Mouse (Mus musculus): ENCODE data around the gene Ank3. TPM values are rescaled to one million over a fixed set of nuclear protein-coding genes. Genes with fewer than 3 reads are reported as not detected.

The Ank3 gene
- polyA plus RNA-seq, 1 experiment from 2014 or later: 24.7 TPM

GRCm38 (mm10) chr10:69595487-69595886, 196.9 kb downstream of the Ank3 start:
- 88% methylated on average over 5 of the region's 5 CpGs for WGBS
- DNase-seq (ENCODE audit: low spot score) (no peak), ATAC-seq (replicated peaks; ENCODE audit: low FRiP score, low TSS enrichment, low read depth) (no peak)
- Histone ChIP-seq H3K27ac (ENCODE audit: low read depth) (no peak overlapping the region), H3K4me1 (replicated peaks; ENCODE audit: control insufficient read depth, insufficient read depth, low read length) (peaks cover 8% of the 10 kb centered on the region), H3K9me3 (ENCODE audit: control insufficient read depth, low read length) (no peaks in the 10 kb centered on the region), H3K4me2 (ENCODE audit: low read length) (no peak overlapping the region), H3K4me3 (ENCODE audit: low read depth, low read length) (no peak overlapping the region), H3K27me3 (replicated peaks; ENCODE audit: control insufficient read depth, insufficient read depth, low read length) (no peaks in the 10 kb centered on the region), H3K36me3 (ENCODE audit: control insufficient read depth, insufficient read depth, low read length) (no peaks in the 10 kb centered on the region), H3K9ac (ENCODE audit: low read length) (no peak overlapping the region)

DNA sequence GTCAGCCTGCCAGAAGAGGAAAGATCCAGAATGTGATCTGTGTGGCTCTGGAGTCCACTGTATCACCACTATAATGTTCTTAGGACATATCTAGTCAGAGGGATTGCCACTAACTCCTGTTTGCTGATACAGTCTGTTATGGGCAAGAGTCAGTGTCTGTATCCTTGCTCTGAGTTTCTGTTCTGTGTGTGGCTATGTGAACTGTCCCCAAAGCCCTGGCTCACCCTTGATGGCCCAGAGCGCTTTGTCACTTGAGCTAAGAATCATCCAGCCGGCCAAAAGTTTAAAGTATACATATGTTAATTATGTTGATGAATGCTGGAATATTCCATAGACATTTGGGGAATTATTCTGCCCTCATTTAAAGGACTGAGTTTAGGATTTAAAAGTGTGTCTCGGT, 202.9 kb downstream of the Ank3 start:
- Histone ChIP-seq H3K9ac (ENCODE audit: low read length) (no peak overlapping the region), H3K4me1 (replicated peaks; ENCODE audit: control insufficient read depth, insufficient read depth, low read length) (0 out of 2 replicates have a peak, but pooled peaks cover 2% of the 10 kb centered on the region), H3K4me3 (ENCODE audit: low read depth, low read length) (no peak overlapping the region), H3K27ac (ENCODE audit: low read depth) (no peak overlapping the region), H3K9me3 (ENCODE audit: control insufficient read depth, low read length) (no peaks in the 10 kb centered on the region), H3K27me3 (replicated peaks; ENCODE audit: control insufficient read depth, insufficient read depth, low read length) (no peaks in the 10 kb centered on the region), H3K36me3 (ENCODE audit: control insufficient read depth, insufficient read depth, low read length) (no peaks in the 10 kb centered on the region), H3K4me2 (ENCODE audit: low read length) (no peak overlapping the region)
- DNase-seq (ENCODE audit: low spot score) (no peak), ATAC-seq (replicated peaks; ENCODE audit: low FRiP score, low TSS enrichment, low read depth) (no peak)
- WGBS: 89% methylated on average over 3 of the region's 3 CpGs

DNA sequence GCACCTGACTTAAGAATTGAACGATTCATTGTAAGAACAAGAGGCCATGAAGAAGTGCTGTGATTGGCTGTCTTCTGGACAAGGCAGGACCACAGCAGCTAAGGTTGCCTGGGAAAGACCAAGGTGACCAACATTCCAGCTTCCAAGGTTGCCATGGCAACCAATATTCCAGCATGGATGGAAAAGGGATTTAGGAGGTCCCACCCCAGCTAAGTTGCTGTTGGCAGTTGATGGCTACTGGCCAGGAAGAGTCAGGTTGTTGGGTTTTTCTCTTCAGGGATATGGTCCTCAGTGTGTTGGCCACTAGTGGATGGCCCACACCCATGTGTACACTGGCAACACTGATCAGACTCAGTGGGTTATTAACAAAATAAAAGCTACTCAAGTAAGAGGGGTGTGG, 204.1 kb downstream of the Ank3 start:
- no peaks in the 10 kb centered on the region for H3K36me3 ChIP-seq (ENCODE audit: control insufficient read depth, insufficient read depth, low read length)
- no peak overlapping the region for H3K4me3 ChIP-seq (ENCODE audit: low read depth, low read length)
- no peak overlapping the region for H3K4me2 ChIP-seq (ENCODE audit: low read length)
- WGBS: 86% methylated on average over 1 of the region's 1 CpGs
- H3K27ac ChIP-seq (ENCODE audit: low read depth): no peak overlapping the region
- 0 out of 2 replicates have a peak, but pooled peaks cover 2% of the 10 kb centered on the region for H3K4me1 ChIP-seq (replicated peaks; ENCODE audit: control insufficient read depth, insufficient read depth, low read length)
- no peaks in the 10 kb centered on the region for H3K27me3 ChIP-seq (replicated peaks; ENCODE audit: control insufficient read depth, insufficient read depth, low read length)
- no peak for ATAC-seq (replicated peaks; ENCODE audit: low FRiP score, low TSS enrichment, low read depth)
- no peaks in the 10 kb centered on the region for H3K9me3 ChIP-seq (ENCODE audit: control insufficient read depth, low read length)
- DNase-seq (ENCODE audit: low spot score): no peak
- H3K9ac ChIP-seq (ENCODE audit: low read length): no peak overlapping the region

DNA sequence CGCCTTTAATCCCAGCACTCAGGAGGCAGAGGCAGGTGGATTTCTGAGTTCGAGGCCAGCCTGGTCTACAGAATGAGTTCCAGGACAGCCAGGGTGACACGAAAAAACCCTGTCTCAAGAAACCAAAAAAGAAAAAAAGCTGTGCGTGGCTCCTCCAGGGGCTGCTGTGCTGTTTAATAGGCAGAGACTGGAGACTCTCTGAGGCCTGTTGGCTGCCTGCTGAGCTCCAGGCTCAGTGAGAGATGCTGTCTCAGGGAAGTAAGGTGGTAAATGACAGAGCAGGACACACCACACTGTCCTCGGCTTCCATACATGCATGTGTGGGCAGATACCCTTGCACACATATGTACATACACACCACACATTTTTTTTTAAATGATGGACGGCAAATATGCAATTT, 206.0 kb downstream of the Ank3 start:
- H3K4me2 ChIP-seq (ENCODE audit: low read length): no peak overlapping the region
- no peaks in the 10 kb centered on the region for H3K9me3 ChIP-seq (ENCODE audit: control insufficient read depth, low read length)
- ATAC-seq (replicated peaks; ENCODE audit: low FRiP score, low TSS enrichment, low read depth) (no peak), DNase-seq (ENCODE audit: low spot score) (no peak)
- no peak overlapping the region for H3K4me3 ChIP-seq (ENCODE audit: low read depth, low read length)
- 0 out of 2 replicates have a peak, but pooled peaks cover 2% of the 10 kb centered on the region for H3K4me1 ChIP-seq (replicated peaks; ENCODE audit: control insufficient read depth, insufficient read depth, low read length)
- H3K27me3 ChIP-seq (replicated peaks; ENCODE audit: control insufficient read depth, insufficient read depth, low read length): no peaks in the 10 kb centered on the region
- WGBS: 85% methylated on average over 6 of the region's 6 CpGs
- H3K27ac ChIP-seq (ENCODE audit: low read depth): no peak overlapping the region
- no peaks in the 10 kb centered on the region for H3K36me3 ChIP-seq (ENCODE audit: control insufficient read depth, insufficient read depth, low read length)
- H3K9ac ChIP-seq (ENCODE audit: low read length): no peak overlapping the region

DNA sequence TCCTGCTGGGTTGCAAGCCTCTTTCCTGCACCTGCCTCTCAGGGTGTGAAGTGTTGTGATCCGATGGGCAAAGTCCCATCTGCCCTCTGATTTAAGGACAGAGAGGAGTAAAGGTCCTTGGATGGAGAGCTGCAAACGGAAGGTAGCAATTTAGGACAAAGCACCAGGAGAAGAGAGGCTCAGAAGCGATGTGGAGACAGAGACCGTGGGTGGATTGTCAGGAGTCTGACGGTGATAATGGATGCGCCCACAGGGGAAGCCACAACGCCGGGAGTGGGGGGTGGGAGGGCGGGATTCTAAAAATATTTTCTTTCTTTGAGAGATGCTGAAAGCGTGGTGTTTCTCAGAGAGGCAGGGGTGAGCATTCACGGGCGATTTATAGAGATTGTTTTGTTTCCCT, 206.6 kb downstream of the Ank3 start:
- 54% methylated on average over 12 of the region's 12 CpGs for WGBS
- H3K9me3 ChIP-seq (ENCODE audit: control insufficient read depth, low read length): no peaks in the 10 kb centered on the region

GRCm38 (mm10) chr10:69607611-69608119, 209.1 kb downstream of the Ank3 start:
- ATAC-seq (replicated peaks; ENCODE audit: low FRiP score, low TSS enrichment, low read depth) (no peak), DNase-seq (ENCODE audit: low spot score) (no peak)
- Histone ChIP-seq H3K36me3 (ENCODE audit: control insufficient read depth, insufficient read depth, low read length) (no peaks in the 10 kb centered on the region), H3K9ac (ENCODE audit: low read length) (no peak overlapping the region), H3K4me2 (ENCODE audit: low read length) (no peak overlapping the region), H3K4me1 (replicated peaks; ENCODE audit: control insufficient read depth, insufficient read depth, low read length) (peaks cover 5% of the 10 kb centered on the region; the same call in 1 of the 2 replicates), H3K27ac (ENCODE audit: low read depth) (no peak overlapping the region), H3K9me3 (ENCODE audit: control insufficient read depth, low read length) (no peaks in the 10 kb centered on the region), H3K4me3 (ENCODE audit: low read depth, low read length) (no peak overlapping the region), H3K27me3 (replicated peaks; ENCODE audit: control insufficient read depth, insufficient read depth, low read length) (no peaks in the 10 kb centered on the region)
- 60% methylated on average over 14 of the region's 14 CpGs for WGBS

More for the DNA sequence above, 206.6 kb downstream of the Ank3 start:
- Histone ChIP-seq H3K27me3 (replicated peaks; ENCODE audit: control insufficient read depth, insufficient read depth, low read length) (no peaks in the 10 kb centered on the region), H3K9ac (ENCODE audit: low read length) (no peak overlapping the region), H3K4me2 (ENCODE audit: low read length) (no peak overlapping the region), H3K4me3 (ENCODE audit: low read depth, low read length) (no peak overlapping the region), H3K36me3 (ENCODE audit: control insufficient read depth, insufficient read depth, low read length) (no peaks in the 10 kb centered on the region), H3K4me1 (replicated peaks; ENCODE audit: control insufficient read depth, insufficient read depth, low read length) (0 out of 2 replicates have a peak, but pooled peaks cover 2% of the 10 kb centered on the region), H3K27ac (ENCODE audit: low read depth) (no peak overlapping the region)
- DNase-seq (ENCODE audit: low spot score) (no peak), ATAC-seq (replicated peaks; ENCODE audit: low FRiP score, low TSS enrichment, low read depth) (no peak)

GRCm38 (mm10) chr10:69611314-69611713, 212.7 kb downstream of the Ank3 start:
- no peak for DNase-seq (ENCODE audit: low spot score)
- Histone ChIP-seq H3K9ac (ENCODE audit: low read length) (no peak overlapping the region), H3K9me3 (ENCODE audit: control insufficient read depth, low read length) (no peaks in the 10 kb centered on the region), H3K27ac (ENCODE audit: low read depth) (peak overlapping the region; percentile 35; the same call in 1 of the 2 replicates), H3K4me2 (ENCODE audit: low read length) (no peak overlapping the region), H3K36me3 (ENCODE audit: control insufficient read depth, insufficient read depth, low read length) (no peaks in the 10 kb centered on the region), H3K4me1 (replicated peaks; ENCODE audit: control insufficient read depth, insufficient read depth, low read length) (peaks cover 6% of the 10 kb centered on the region; the same call in 1 of the 2 replicates), H3K27me3 (replicated peaks; ENCODE audit: control insufficient read depth, insufficient read depth, low read length) (no peaks in the 10 kb centered on the region), H3K4me3 (ENCODE audit: low read depth, low read length) (no peak overlapping the region)
- 50% methylated on average over 3 of the region's 3 CpGs for WGBS
- ATAC-seq (replicated peaks; ENCODE audit: low FRiP score, low TSS enrichment, low read depth): 0 out of 2 replicates have a peak, but pooled peaks have one; percentile 40

GRCm38 (mm10) chr10:69611839-69612340, 213.3 kb downstream of the Ank3 start:
- 0 out of 2 replicates have a peak, but pooled peaks have one; percentile 40 for ATAC-seq (replicated peaks; ENCODE audit: low FRiP score, low TSS enrichment, low read depth)
- Histone ChIP-seq H3K27me3 (replicated peaks; ENCODE audit: control insufficient read depth, insufficient read depth, low read length) (no peaks in the 10 kb centered on the region), H3K36me3 (ENCODE audit: control insufficient read depth, insufficient read depth, low read length) (no peaks in the 10 kb centered on the region), H3K4me2 (ENCODE audit: low read length) (no peak overlapping the region), H3K9me3 (ENCODE audit: control insufficient read depth, low read length) (no peaks in the 10 kb centered on the region), H3K4me3 (ENCODE audit: low read depth, low read length) (no peak overlapping the region), H3K27ac (ENCODE audit: low read depth) (peak overlapping the region; percentile 35; the same call in 1 of the 2 replicates), H3K4me1 (replicated peaks; ENCODE audit: control insufficient read depth, insufficient read depth, low read length) (peaks cover 6% of the 10 kb centered on the region; the same call in 1 of the 2 replicates), H3K9ac (ENCODE audit: low read length) (no peak overlapping the region)
- 36% methylated on average over 5 of the region's 5 CpGs for WGBS
- no peak for DNase-seq (ENCODE audit: low spot score)

DNA sequence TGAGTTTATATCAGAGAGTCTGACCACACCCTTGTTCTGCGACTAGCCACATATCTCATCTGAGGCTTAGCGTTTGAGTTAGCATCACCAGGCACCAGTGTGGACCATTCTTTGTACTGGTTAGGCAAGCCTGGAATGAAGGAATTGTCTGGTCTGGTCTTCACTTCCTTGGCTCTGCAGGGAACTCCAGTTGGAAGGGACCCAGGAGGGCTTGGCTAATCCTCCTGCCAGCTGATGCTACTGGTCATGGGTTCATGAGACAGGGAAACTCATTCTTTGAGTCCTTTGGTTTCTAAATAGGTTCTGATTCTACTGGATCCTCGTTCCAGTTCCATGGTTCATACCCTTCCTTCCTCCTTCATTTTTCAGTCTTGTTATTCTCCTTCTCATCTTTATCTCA, 218.4 kb downstream of the Ank3 start:
- Histone ChIP-seq H3K9ac (ENCODE audit: low read length) (no peak overlapping the region), H3K4me1 (replicated peaks; ENCODE audit: control insufficient read depth, insufficient read depth, low read length) (peaks cover 9% of the 10 kb centered on the region; the same call in 1 of the 2 replicates), H3K27me3 (replicated peaks; ENCODE audit: control insufficient read depth, insufficient read depth, low read length) (no peaks in the 10 kb centered on the region), H3K36me3 (ENCODE audit: control insufficient read depth, insufficient read depth, low read length) (no peaks in the 10 kb centered on the region), H3K4me3 (ENCODE audit: low read depth, low read length) (no peak overlapping the region), H3K4me2 (ENCODE audit: low read length) (no peak overlapping the region), H3K27ac (ENCODE audit: low read depth) (no peak overlapping the region), H3K9me3 (ENCODE audit: control insufficient read depth, low read length) (no peaks in the 10 kb centered on the region)
- ATAC-seq (replicated peaks; ENCODE audit: low FRiP score, low TSS enrichment, low read depth) (no peak), DNase-seq (ENCODE audit: low spot score) (no peak)
- 88% methylated on average over 3 of the region's 3 CpGs for WGBS

Data from intestine, embryonic 14.5 days (tissue).